Mouse (Mus musculus) stomach, postnatal 0 days (tissue): ENCODE measurements around the gene Gas7.

ENCODE experiments used
- CTCF ChIP-seq: IDR thresholded peaks from 2 replicates; pipeline ENCODE4 v1.5.1; 2016; ENCODE audit warnings: antibody characterized with exemption, low read depth, mild to moderate bottlenecking, moderate library complexity
- EP300 ChIP-seq: optimal IDR thresholded peaks from 2 replicates; pipeline ENCODE3; 2016; ENCODE audit warnings: antibody characterized with exemption

DNA sequence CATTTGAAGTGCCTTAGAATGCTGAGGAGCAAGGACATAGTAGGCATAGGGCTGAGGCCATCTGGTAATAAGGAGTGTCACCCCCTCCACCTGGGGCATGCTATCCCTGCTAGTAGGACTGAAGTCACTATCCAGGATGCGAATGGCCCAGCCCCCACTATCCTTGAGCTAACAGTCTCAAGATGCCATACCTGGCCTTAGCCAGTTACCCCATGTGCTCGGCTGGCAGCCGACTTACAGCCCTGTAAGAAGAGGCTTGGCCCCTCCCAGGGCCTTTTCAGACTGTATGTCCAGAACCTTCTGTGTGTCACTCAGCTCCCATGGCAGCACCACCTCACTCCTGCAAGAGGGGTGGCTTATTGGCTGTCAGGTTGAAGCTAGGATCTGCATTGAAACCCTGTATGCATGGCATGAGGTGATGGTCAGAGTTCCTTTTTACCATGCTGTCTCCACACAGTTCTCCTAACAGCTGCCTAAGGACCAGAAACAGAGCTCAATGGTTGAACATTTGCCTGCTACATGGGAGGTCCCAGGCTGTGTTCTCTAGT is 213.3 kb downstream of the Gas7 start:
- TF ChIP-seq CTCF (no peak), EP300 (no peak)
